Mouse (Mus musculus): ENCODE measurements at regions not wholly inside any gene's neighbourhood (a gene's known extent, or its start where the extent isn't known, plus 50 kb on each side); places are given as distances from the start of the nearest gene placed in this dataset.

DNA sequence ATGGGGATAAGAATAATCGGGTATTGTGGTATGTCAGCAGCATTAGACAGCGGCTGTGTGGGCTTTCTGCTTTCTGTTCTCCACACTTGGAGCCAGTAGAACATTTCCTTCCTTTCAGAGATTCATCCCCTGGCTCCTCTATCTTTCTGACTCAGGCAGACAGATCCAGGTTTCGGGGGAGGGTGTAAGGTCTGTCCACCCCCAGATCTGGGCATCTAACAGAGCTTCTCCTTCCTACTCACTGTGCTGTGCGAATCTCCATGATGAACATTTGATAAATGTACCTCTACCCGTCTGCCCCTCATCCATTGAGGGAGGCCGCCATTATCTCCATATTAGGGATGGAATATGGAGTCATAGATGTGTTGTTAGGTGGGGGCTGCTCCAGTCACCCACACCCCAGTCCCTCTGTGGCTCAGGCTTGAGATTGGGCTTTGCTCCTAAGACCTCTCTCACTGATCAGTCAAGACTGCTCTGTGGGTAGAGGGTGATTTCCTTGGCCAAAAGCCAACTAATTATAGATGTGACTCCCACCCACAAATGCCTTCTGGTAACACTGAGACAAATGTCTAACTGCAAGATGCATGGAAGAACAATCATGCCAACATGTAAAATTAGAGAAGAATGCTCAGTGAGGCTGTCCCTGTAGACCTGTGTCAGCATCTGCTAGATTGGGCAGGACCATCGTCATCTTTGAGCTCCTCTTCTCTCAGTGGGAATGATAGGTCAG lies 163.8 kb downstream of the 1810013L24Rik start:
- no peak for ATAC-seq
- Histone ChIP-seq H3K4me1 (ENCODE audit: insufficient read depth) (no peaks in the 10 kb centered on the region), H3K4me3 (ENCODE audit: low read depth, low read length) (no peak overlapping the region), H3K27ac (ENCODE audit: low read depth, low read length) (no peak overlapping the region), H3K9ac (no peak overlapping the region), H3K9me3 (ENCODE audit: low read length) (no peaks in the 10 kb centered on the region), H3K27me3 (ENCODE audit: insufficient read depth, low read length) (no peaks in the 10 kb centered on the region), H3K36me3 (ENCODE audit: insufficient read depth) (no peaks in the 10 kb centered on the region), H3K4me2 (ENCODE audit: low read depth) (no peak overlapping the region)
- TF ChIP-seq CTCF (IDR thresholded peaks at IDR 0.05; ENCODE audit: low read depth) = no peak
- WGBS = 89% methylated on average over 7 of the region's 7 CpGs
- DNase-seq = no peak

GRCm38 (mm10) chr16:8994521-8994920 lies 164.6 kb downstream of the 1810013L24Rik start:
- Histone ChIP-seq H3K4me1 (ENCODE audit: insufficient read depth) (no peaks in the 10 kb centered on the region), H3K4me2 (ENCODE audit: low read depth) (no peak overlapping the region), H3K36me3 (ENCODE audit: insufficient read depth) (no peaks in the 10 kb centered on the region), H3K9ac (no peak overlapping the region), H3K27ac (ENCODE audit: low read depth, low read length) (no peak overlapping the region), H3K9me3 (ENCODE audit: low read length) (no peaks in the 10 kb centered on the region), H3K4me3 (ENCODE audit: low read depth, low read length) (no peak overlapping the region), H3K27me3 (ENCODE audit: insufficient read depth, low read length) (no peaks in the 10 kb centered on the region)
- DNase-seq = no peak
- no peak for TF ChIP-seq CTCF (IDR thresholded peaks at IDR 0.05; ENCODE audit: low read depth)
- ATAC-seq = no peak
- WGBS = 98% methylated on average over 1 of the region's 1 CpGs

DNA sequence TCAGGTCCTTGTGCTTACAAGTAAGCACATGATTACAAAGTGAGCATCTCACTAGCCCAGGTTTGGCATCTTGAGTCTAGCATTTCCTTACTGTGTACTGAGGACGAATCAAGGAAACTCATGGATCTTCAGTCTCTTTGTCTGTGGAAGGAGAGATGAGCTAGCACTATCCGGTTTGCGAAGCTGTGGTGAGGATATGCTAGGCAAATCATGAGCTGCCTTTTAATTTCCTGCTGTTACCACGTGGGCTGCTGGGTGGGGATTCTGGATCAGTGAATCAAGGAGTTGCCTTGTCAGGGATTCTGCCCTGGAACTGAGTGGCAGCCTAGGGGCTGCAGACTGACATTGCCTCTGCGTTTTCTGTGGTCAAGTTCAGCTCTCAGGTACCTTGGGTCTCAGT lies 167.3 kb downstream of the 1810013L24Rik start:
- Histone ChIP-seq H3K4me3 (ENCODE audit: low read depth, low read length) (no peak overlapping the region), H3K4me2 (ENCODE audit: low read depth) (no peak overlapping the region), H3K27ac (ENCODE audit: low read depth, low read length) (no peak overlapping the region), H3K36me3 (ENCODE audit: insufficient read depth) (no peaks in the 10 kb centered on the region), H3K27me3 (ENCODE audit: insufficient read depth, low read length) (no peaks in the 10 kb centered on the region), H3K4me1 (ENCODE audit: insufficient read depth) (no peaks in the 10 kb centered on the region), H3K9me3 (ENCODE audit: low read length) (no peaks in the 10 kb centered on the region), H3K9ac (no peak overlapping the region)
- 65% methylated on average over 5 of the region's 5 CpGs for WGBS
- no peak for TF ChIP-seq CTCF (IDR thresholded peaks at IDR 0.05; ENCODE audit: low read depth)
- DNase-seq = peak; percentile 23
- ATAC-seq = peak; percentile 84

DNA sequence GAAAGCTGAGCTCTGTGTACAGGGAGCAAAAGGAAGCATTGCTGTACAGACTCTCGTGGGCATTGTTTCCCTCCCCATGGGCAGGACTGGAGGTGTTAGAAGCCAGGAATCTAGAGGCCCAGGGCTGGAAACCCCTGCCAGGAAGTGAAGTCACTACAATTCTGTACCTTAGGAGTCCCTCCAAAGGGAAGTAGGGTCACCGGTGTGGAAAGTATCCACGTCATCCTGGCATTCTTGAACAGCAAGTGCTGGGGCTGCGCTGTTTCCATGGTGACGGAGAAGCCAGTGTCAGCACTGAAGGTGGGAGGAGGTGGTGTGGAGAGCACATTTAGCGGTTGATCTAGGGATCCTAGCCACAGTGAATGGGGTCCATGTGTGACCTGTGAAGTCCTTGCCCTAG lies 174.1 kb downstream of the 1810013L24Rik start:
- DNase-seq (peak; percentile 72), ATAC-seq (peak; percentile 86)
- H3K36me3 ChIP-seq (ENCODE audit: insufficient read depth) = no peaks in the 10 kb centered on the region
- H3K4me3 ChIP-seq (ENCODE audit: low read depth, low read length) = no peak overlapping the region
- 23% methylated on average over 6 of the region's 6 CpGs for WGBS
- no peak overlapping the region for H3K9ac ChIP-seq
- no peaks in the 10 kb centered on the region for H3K9me3 ChIP-seq (ENCODE audit: low read length)
- TF ChIP-seq CTCF (IDR thresholded peaks at IDR 0.05; ENCODE audit: low read depth) = no peak
- H3K27me3 ChIP-seq (ENCODE audit: insufficient read depth, low read length) = no peaks in the 10 kb centered on the region
- H3K4me2 ChIP-seq (ENCODE audit: low read depth) = no peak overlapping the region
- H3K27ac ChIP-seq (ENCODE audit: low read depth, low read length) = no peak overlapping the region
- no peaks in the 10 kb centered on the region for H3K4me1 ChIP-seq (ENCODE audit: insufficient read depth)

DNA sequence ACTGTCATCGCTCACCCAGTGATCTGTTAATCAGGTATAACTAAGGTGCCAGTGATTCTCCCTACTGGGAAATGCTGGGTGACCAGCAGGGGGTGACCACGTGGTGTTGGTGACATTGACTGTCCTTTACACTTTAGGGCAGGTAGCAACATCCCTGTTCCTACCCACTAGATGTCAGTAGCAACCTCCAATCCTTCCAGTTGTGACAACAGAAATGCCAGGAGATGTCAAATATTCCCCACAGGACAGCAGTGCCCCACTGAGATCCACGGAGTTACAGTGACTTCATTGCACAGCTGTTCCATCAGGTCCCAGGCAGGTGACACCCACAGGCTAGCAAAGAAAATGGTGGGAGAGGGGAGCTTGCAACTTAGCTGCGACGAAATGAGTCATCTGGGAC lies 176.0 kb downstream of the 1810013L24Rik start:
- H3K4me1 ChIP-seq (ENCODE audit: insufficient read depth) = no peaks in the 10 kb centered on the region
- no peak overlapping the region for H3K4me3 ChIP-seq (ENCODE audit: low read depth, low read length)
- WGBS = 34% methylated on average over 5 of the region's 5 CpGs
- no peaks in the 10 kb centered on the region for H3K36me3 ChIP-seq (ENCODE audit: insufficient read depth)
- DNase-seq (no peak), ATAC-seq (no peak)
- H3K27me3 ChIP-seq (ENCODE audit: insufficient read depth, low read length) = no peaks in the 10 kb centered on the region
- no peaks in the 10 kb centered on the region for H3K9me3 ChIP-seq (ENCODE audit: low read length)
- no peak overlapping the region for H3K4me2 ChIP-seq (ENCODE audit: low read depth)
- no peak overlapping the region for H3K9ac ChIP-seq
- peak; percentile 58 for TF ChIP-seq CTCF (IDR thresholded peaks at IDR 0.05; ENCODE audit: low read depth)
- no peak overlapping the region for H3K27ac ChIP-seq (ENCODE audit: low read depth, low read length)

DNA sequence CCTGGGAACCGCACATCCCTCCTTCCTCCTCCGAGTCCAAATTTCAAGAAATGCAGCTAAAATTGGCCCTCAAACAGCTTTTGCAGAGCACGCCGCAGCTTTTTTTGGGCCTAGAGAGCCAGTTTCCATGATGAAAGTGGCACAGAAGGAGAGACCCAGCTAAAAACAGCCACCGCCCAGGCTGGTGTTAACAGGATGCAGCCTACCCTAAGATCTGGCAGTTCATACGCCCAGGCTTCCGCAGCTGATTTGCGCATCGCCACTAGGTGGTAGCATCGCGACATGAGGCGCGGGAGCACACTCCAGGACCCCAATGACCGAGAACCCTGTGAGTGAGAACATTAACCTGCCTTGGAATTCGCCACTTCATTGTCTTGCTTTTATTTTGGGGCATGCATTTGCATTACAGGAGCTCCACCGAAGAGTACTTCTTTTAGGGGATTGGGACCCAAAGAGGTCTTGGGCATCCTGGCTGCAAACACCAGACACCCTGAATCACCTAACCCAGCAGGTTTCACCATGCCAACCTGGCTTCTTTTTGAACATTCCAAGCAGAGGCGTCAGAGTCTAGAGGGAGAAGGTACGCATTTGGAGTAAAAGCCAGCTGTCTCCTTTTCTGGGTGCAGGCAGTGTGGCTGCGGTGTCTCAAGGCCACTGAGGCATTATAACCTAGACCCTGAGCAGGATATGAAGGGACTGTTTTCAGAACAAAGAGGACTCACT lies 179.6 kb downstream of the 1810013L24Rik start:
- TF ChIP-seq CTCF (IDR thresholded peaks at IDR 0.05; ENCODE audit: low read depth) = peak; percentile 99
- H3K9me3 ChIP-seq (ENCODE audit: low read length) = no peaks in the 10 kb centered on the region
- H3K4me1 ChIP-seq (ENCODE audit: insufficient read depth) = no peaks in the 10 kb centered on the region
- ATAC-seq (peak; percentile 95), DNase-seq (peak; percentile 94)
- H3K9ac ChIP-seq = no peak overlapping the region; the same call in 1 of the 2 replicates
- H3K27ac ChIP-seq (ENCODE audit: low read depth, low read length) = no peak overlapping the region
- H3K27me3 ChIP-seq (ENCODE audit: insufficient read depth, low read length) = no peaks in the 10 kb centered on the region
- H3K4me3 ChIP-seq (ENCODE audit: low read depth, low read length) = no peak overlapping the region
- no peaks in the 10 kb centered on the region for H3K36me3 ChIP-seq (ENCODE audit: insufficient read depth)
- H3K4me2 ChIP-seq (ENCODE audit: low read depth) = no peak overlapping the region; the same call in 1 of the 2 replicates
- WGBS = 16% methylated on average over 19 of the region's 19 CpGs

DNA sequence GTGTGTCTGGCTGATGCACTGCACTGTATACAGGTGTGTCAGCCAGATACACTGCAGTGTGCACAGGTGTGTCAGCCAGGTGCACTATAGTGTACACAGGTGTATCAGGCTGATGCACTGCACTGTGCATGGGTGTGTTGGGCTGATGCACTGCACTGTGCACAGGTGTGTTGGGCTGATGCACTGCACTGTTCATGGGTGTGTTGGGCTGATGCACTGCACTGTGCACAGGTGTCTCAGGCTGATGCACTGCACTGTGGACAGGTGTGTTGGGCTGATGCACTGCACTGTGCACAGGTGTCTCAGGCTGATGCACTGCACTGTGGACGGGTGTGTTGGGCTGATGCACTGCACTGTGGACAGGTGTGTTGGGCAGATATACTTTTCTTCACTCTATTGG lies 181.2 kb downstream of the 1810013L24Rik start:
- no peak overlapping the region for H3K4me2 ChIP-seq (ENCODE audit: low read depth)
- 80% methylated on average over 1 of the region's 1 CpGs for whole genome bisulfite sequencing
- no peak overlapping the region for H3K4me3 ChIP-seq (ENCODE audit: low read depth, low read length)
- no peaks in the 10 kb centered on the region for H3K9me3 ChIP-seq (ENCODE audit: low read length)
- no peaks in the 10 kb centered on the region for H3K4me1 ChIP-seq (ENCODE audit: insufficient read depth)
- ATAC-seq (no peak), DNase-seq (no peak)
- no peak overlapping the region for H3K27ac ChIP-seq (ENCODE audit: low read depth, low read length)
- H3K27me3 ChIP-seq (ENCODE audit: insufficient read depth, low read length) = no peaks in the 10 kb centered on the region
- TF ChIP-seq CTCF (IDR thresholded peaks at IDR 0.05; ENCODE audit: low read depth) = no peak
- no peak overlapping the region for H3K9ac ChIP-seq
- no peaks in the 10 kb centered on the region for H3K36me3 ChIP-seq (ENCODE audit: insufficient read depth)

Measured in forebrain, postnatal 0 days (tissue).